Mouse (Mus musculus): ENCODE data around the gene Pln. TPM values are rescaled to one million over a fixed set of nuclear protein-coding genes. Genes with fewer than 3 reads are reported as not detected.

Gene Pln
- total RNA-seq, 2 experiments from 2014 or later: 0.98 to 1.4 TPM

- no peak for DNase-seq (ENCODE audit: low spot score in 2 of 2)
- H3K27ac ChIP-seq: peak overlapping the region; percentile 99
- no peak for TF ChIP-seq CTCF (conservative IDR thresholded peaks at IDR 0.05)
- peak overlapping the region; percentile 85 for H3K4me3 ChIP-seq
These were observed 40.8 kb downstream of the Pln start for GRCm38 (mm10) chr10:53378296-53378695.

- H3K4me3 ChIP-seq: peak overlapping the region; percentile 85
- DNase-seq (ENCODE audit: low spot score in 2 of 2): peak; percentile 17 to 27
- peak overlapping the region; percentile 99 for H3K27ac ChIP-seq
- TF ChIP-seq CTCF (conservative IDR thresholded peaks at IDR 0.05): no peak; the same call in 1 of the 2 replicates
These were observed 41.7 kb downstream of the Pln start for GRCm38 (mm10) chr10:53378981-53379708.

GRCm38 (mm10) chr10:53379709-53380106 is 42.2 kb downstream of the Pln start, which contains the start of gene Cep85l:
Gene Cep85l, minus strand, starts transcription at chr10:53379947.
- TF ChIP-seq CTCF (conservative IDR thresholded peaks at IDR 0.05): no peak
- peak; percentile 91 to 95 for DNase-seq (ENCODE audit: low spot score in 2 of 2)
- peak within 1 kb of the TSS; percentile 99 for H3K27ac ChIP-seq
- H3K4me3 ChIP-seq: peak within 1 kb of the TSS; percentile 85

- no peak overlapping the region for H3K4me3 ChIP-seq
- no peak for DNase-seq (ENCODE audit: low spot score in 2 of 2)
- no peak overlapping the region for H3K27ac ChIP-seq
- no peak for TF ChIP-seq CTCF (conservative IDR thresholded peaks at IDR 0.05)
These were observed 45.4 kb downstream of the Pln start for GRCm38 (mm10) chr10:53382696-53383365.

GRCm38 (mm10) chr10:53384896-53385295 is 47.4 kb downstream of the Pln start:
- TF ChIP-seq CTCF (conservative IDR thresholded peaks at IDR 0.05): no peak
- Histone ChIP-seq H3K27ac (no peak overlapping the region), H3K4me3 (no peak overlapping the region)
- DNase-seq (ENCODE audit: low spot score in 2 of 2): no peak

- Histone ChIP-seq H3K4me3 (no peak overlapping the region), H3K27ac (no peak overlapping the region)
- DNase-seq (ENCODE audit: low spot score in 2 of 2): no peak
- TF ChIP-seq CTCF (conservative IDR thresholded peaks at IDR 0.05): no peak
These were observed 48.0 kb downstream of the Pln start for GRCm38 (mm10) chr10:53385438-53385837.

GRCm38 (mm10) chr10:53388227-53388920 is 50.9 kb downstream of the Pln start:
- H3K27ac ChIP-seq: peak overlapping the region; percentile 79
- TF ChIP-seq CTCF (conservative IDR thresholded peaks at IDR 0.05): no peak
- no peak overlapping the region for H3K4me3 ChIP-seq
- DNase-seq (ENCODE audit: low spot score in 2 of 2): peak; percentile 30 to 39

GRCm38 (mm10) chr10:53394923-53395629 is 57.6 kb downstream of the Pln start:
- no peak for DNase-seq (ENCODE audit: low spot score in 2 of 2)
- Histone ChIP-seq H3K4me3 (no peak overlapping the region), H3K27ac (no peak overlapping the region)
- TF ChIP-seq CTCF (conservative IDR thresholded peaks at IDR 0.05): no peak

Other genes with a start within 250 kb of the Pln start
- gene Cep85l, start 42.3 kb downstream of the Pln start, total RNA-seq (2021): 10 to 100 TPM; 22.8 to 25.1 TPM